Mouse (Mus musculus): ENCODE results near the gene Zbtb46.

DNA sequence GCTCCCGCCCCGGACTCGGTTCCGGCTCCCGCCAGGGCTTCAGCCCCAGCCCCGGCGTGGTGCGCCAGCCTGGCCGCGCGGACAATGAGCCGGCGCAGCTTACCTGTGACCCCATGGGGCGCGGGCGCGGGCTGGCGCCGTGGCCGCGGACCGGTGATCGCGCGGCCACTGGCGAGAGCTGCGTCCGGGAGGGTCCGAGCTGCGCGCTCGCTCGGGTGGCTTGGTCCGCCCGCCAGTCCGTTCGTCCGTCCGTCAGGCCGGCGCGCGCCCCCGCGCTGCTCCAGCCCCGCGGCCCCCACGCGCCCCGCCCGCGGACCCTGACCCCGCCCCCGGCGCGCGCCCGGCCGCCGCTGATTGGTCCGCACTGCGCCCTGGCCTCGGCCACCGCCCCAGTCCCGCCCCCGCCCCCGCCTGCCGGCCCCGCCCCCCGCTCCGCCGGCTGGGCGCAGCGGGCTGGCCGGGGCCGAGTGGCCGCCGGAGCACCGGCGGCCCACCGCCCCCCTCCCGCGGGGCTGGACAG lies at the start of gene Zbtb46:
- TF ChIP-seq CTCF (IDR thresholded peaks at IDR 0.05; ENCODE audit: extremely low read depth, insufficient read length, insufficient replicate concordance, low read depth, low read length): no peak
- TF ChIP-seq POLR2A (IDR thresholded peaks at IDR 0.05; ENCODE audit: low read depth, low read length): peak; percentile 33; the same call in 1 of the 2 replicates
